Mouse (Mus musculus): Measurements from ENCODE around the gene Cox14.

GRCm38 (mm10) chr15:99772277-99772880 lies 47.0 kb downstream of the Cox14 start:
- TF ChIP-seq EP300 (IDR thresholded peaks at IDR 0.05; ENCODE audit: low read depth), result no peak
- 0 out of 2 replicates have a peak, but pooled peaks have one; percentile 17 for TF ChIP-seq CTCF (IDR thresholded peaks at IDR 0.05; ENCODE audit: low read depth)

Data from liver, postnatal 0 days (tissue).